Mouse (Mus musculus): ENCODE data around the gene Tmem150b.

Tmem150b gene

GRCm38 (mm10) chr7:4724359-4724758, 690 bp downstream of the Tmem150b start:
- DNase-seq = no peak

- no peak for DNase-seq
These were observed 1.5 kb downstream of the Tmem150b start for GRCm38 (mm10) chr7:4723508-4723907.

GRCm38 (mm10) chr7:4719276-4719675, 5.8 kb downstream of the Tmem150b start:
- no peak for DNase-seq

- DNase-seq = no peak
These were observed 8.1 kb downstream of the Tmem150b start for GRCm38 (mm10) chr7:4716955-4717354.

GRCm38 (mm10) chr7:4712594-4712993, 12.5 kb downstream of the Tmem150b start:
- DNase-seq = no peak

- no peak for DNase-seq
These were observed 20.0 kb downstream of the Tmem150b start for GRCm38 (mm10) chr7:4705098-4705497.

- no peak for DNase-seq
These were observed 21.9 kb downstream of the Tmem150b start for GRCm38 (mm10) chr7:4703195-4703594.

- no peak for DNase-seq
These were observed 22.7 kb downstream of the Tmem150b start for GRCm38 (mm10) chr7:4702334-4702733.

GRCm38 (mm10) chr7:4693004-4693403, 32.0 kb downstream of the Tmem150b start:
- DNase-seq = no peak

GRCm38 (mm10) chr7:4690951-4691653, 33.9 kb downstream of the Tmem150b start:
- no peak for DNase-seq

GRCm38 (mm10) chr7:4690387-4690786, 34.7 kb downstream of the Tmem150b start, which contains the start of gene Brsk1:
Gene Brsk1 (plus strand): TSS chr7:4690604.
- DNase-seq = no peak

GRCm38 (mm10) chr7:4684632-4685417, 40.2 kb downstream of the Tmem150b start, which contains the start of gene Hspbp1:
Gene Hspbp1 (minus strand): TSS chr7:4685068.
- peak; percentile 99 for DNase-seq

GRCm38 (mm10) chr7:4684203-4684602, 40.8 kb downstream of the Tmem150b start:
- no peak for DNase-seq

- DNase-seq = no peak
These were observed 41.7 kb downstream of the Tmem150b start for GRCm38 (mm10) chr7:4683307-4683706.

GRCm38 (mm10) chr7:4675200-4675599, 49.8 kb downstream of the Tmem150b start:
- no peak for DNase-seq

- no peak for DNase-seq
These were observed 50.8 kb downstream of the Tmem150b start for GRCm38 (mm10) chr7:4674114-4674731.

- DNase-seq = peak; percentile 55
These were observed 53.1 kb downstream of the Tmem150b start for GRCm38 (mm10) chr7:4671956-4672355.

GRCm38 (mm10) chr7:4670655-4671255, 54.3 kb downstream of the Tmem150b start:
- DNase-seq = no peak

- no peak for DNase-seq
These were observed 55.9 kb downstream of the Tmem150b start for GRCm38 (mm10) chr7:4669156-4669555.

- no peak for DNase-seq
These were observed 56.5 kb downstream of the Tmem150b start for GRCm38 (mm10) chr7:4668506-4668905.

GRCm38 (mm10) chr7:4666871-4667270, 58.2 kb downstream of the Tmem150b start:
- DNase-seq = no peak

GRCm38 (mm10) chr7:4663742-4664141, 61.3 kb downstream of the Tmem150b start:
- no peak for DNase-seq

- no peak for DNase-seq
These were observed 61.9 kb downstream of the Tmem150b start for GRCm38 (mm10) chr7:4663179-4663578.
